Mouse (Mus musculus) heart, adult 2 months (tissue): ENCODE measurements at regions not wholly inside any gene's neighbourhood (a gene's known extent, or its start where the extent isn't known, plus 50 kb on each side); places are given as distances from the start of the nearest gene placed in this dataset.

ENCODE experiments used
- DNase-seq, 2 experiments: peaks; one replicate each; pipeline ENCODE4 v3.0.0; 2021
- H3K27ac ChIP-seq: fragments of 200-600 bp; 2 replicates; pipeline ENCODE4 v1.8.1; 2022
- H3K27me3 ChIP-seq: fragments of 200-500 bp; 2 replicates; pipeline ENCODE4 v1.6.1; 2012; ENCODE audit warnings: mild to moderate bottlenecking, low read length, inconsistent platforms, mixed read lengths; ENCODE audit not compliant: control insufficient read depth, insufficient read depth
- H3K36me3 ChIP-seq: fragments of 200-500 bp; 2 replicates; pipeline ENCODE4 v1.6.1; 2012; ENCODE audit warnings: low read length, inconsistent platforms; ENCODE audit not compliant: control insufficient read depth, insufficient read depth
- H3K4me1 ChIP-seq: fragments of 200-500 bp; 2 replicates; pipeline ENCODE4 v1.6.1; 2011; ENCODE audit warnings: low read length; ENCODE audit not compliant: control insufficient read depth, insufficient read depth
- H3K4me3 ChIP-seq: fragments of 200-600 bp; 2 replicates; pipeline ENCODE4 v1.8.1; 2022
- H3K79me2 ChIP-seq: fragments of 200-500 bp; replicated peaks from 2 replicates; pipeline ENCODE4 v1.6.1; 2012; ENCODE audit warnings: mild to moderate bottlenecking, inconsistent platforms, low read length, moderate library complexity, mixed read lengths; ENCODE audit not compliant: control insufficient read depth, insufficient read depth
- H3K9ac ChIP-seq: fragments of 200-500 bp; 2 replicates; pipeline ENCODE4 v1.6.1; 2012; ENCODE audit warnings: low read depth, mild to moderate bottlenecking, control low read depth, inconsistent platforms, low read length, mixed read lengths
- CTCF ChIP-seq: fragments of 200-600 bp; IDR thresholded peaks from 2 replicates; pipeline ENCODE4 v1.8.1; 2022; ENCODE audit warnings: antibody characterized with exemption, mild to moderate bottlenecking, moderate library complexity
- EP300 ChIP-seq: fragments of 200-500 bp; IDR thresholded peaks from 2 replicates; pipeline ENCODE4 v1.6.1; 2011; ENCODE audit warnings: low read depth, low read length, control low read depth; ENCODE audit not compliant: insufficient read depth
- POLR2A ChIP-seq: fragments of 200-500 bp; IDR thresholded peaks from 2 replicates; pipeline ENCODE4 v1.6.1; 2011; ENCODE audit warnings: mild to moderate bottlenecking, low read depth, low read length, control low read depth; ENCODE audit not compliant: insufficient read depth
- WGBS: fragments of 180-500 bp; shearing (Covaris S2); methylation state at CpG from one replicate; pipeline ENCODE4 v1.1.7; 2018; 5-methylcytosine and 5-hydroxymethylcytosine counted together
- intact Hi-C: fragments of 180-260 bp; cut with DNase I; formaldehyde crosslinking; loops from one replicate; pipeline ENCODE4 v1.15.1; 2025

DNA sequence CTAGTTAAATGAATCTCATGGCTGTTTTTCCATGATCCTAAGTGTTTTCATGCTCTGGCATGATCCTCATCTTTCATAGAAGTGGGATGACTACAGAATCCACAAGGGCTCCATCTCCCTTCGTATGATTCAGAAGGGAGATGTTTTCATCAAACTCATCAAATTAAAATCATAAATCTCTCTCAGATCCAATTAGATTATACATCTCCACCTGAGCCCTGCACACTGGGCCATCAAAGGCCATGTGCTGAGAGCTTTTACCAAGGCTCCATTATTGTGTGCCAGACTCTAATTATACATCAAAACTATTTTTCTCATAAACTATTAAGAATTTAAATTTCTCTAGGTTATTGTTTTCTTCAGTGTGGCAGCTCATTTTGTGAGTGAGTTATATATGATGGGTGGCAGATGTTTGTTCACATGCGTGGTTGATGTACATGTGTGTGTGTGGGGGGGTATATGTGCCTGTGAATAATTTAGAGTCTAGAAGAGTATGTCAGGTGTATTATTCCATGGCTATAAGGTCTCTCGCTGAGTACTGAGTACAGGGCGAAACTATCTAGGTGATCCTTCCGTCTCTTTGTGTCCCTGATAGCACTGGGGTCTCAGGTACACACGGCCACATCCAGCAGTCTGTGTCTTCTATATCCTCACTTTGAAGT, 278.4 kb downstream of the Fat4 start:
- H3K4me1 ChIP-seq, result no peaks in the 10 kb centered on the region
- 84% methylated on average over 6 of the region's 6 CpGs for WGBS
- H3K4me3 ChIP-seq, result no peak overlapping the region
- no peaks in the 10 kb centered on the region for H3K27me3 ChIP-seq
- intact Hi-C loops, result no loop called here
- TF ChIP-seq EP300 (no peak), POLR2A (no peak), CTCF (no peak)
- DNase-seq, result no peak
- no peak overlapping the region for H3K27ac ChIP-seq
- H3K36me3 ChIP-seq, result no peaks in the 10 kb centered on the region
- no peak overlapping the region for H3K9ac ChIP-seq
- H3K79me2 ChIP-seq, result no peaks in the 10 kb centered on the region

DNA sequence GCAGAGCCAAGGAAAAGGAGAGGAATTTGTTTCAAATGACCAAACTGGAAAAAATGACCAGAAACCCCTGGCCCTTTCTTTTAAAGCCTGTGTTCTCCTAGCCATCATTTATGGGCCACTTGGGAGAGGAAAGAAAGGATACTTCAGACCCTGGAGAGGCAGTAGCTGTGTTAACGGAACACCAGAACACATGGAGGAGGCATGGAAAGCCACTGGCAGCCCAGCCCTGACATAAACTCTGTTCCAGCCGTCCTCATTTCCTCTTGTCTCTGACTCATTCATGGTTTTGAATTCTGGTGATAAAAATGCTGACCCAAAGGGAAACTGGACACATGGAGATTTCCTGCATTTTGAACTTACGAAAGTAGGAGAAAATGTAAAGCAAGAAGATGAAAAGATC, 295.9 kb downstream of the Fat4 start:
- Histone ChIP-seq H3K36me3 (no peaks in the 10 kb centered on the region), H3K4me3 (no peak overlapping the region), H3K4me1 (no peaks in the 10 kb centered on the region), H3K9ac (no peak overlapping the region), H3K79me2 (no peaks in the 10 kb centered on the region), H3K27ac (no peak overlapping the region), H3K27me3 (no peaks in the 10 kb centered on the region)
- intact Hi-C loops, result no loop called here
- no peak for DNase-seq
- WGBS, result 35% methylated on average over 3 of the region's 3 CpGs
- no peak for TF ChIP-seq POLR2A
- TF ChIP-seq CTCF, result no peak
- TF ChIP-seq EP300, result no peak

DNA sequence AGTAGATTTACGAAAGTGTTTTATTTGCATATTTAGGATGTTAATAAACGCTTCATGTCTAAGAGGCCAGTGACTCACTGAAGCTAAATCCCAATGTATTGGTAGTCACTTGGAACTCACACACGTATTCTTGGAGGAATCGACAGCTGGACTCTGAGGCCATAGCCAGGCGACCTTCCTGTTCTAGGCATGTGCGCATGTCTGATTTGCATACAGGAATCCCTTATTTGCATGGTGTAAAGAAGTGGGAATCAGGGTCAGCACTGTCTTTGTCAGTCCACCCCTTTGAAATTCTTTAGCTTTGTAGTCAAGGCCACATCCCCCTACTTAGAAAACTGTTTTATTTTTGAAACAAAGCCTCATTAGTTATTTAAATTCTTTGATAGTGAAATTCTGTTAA, 308.4 kb downstream of the Fat4 start:
- H3K27me3 ChIP-seq, result no peaks in the 10 kb centered on the region
- no peak overlapping the region for H3K27ac ChIP-seq
- DNase-seq, result no peak
- 88% methylated on average over 6 of the region's 6 CpGs for WGBS
- no peak overlapping the region for H3K9ac ChIP-seq
- no peaks in the 10 kb centered on the region for H3K4me1 ChIP-seq
- TF ChIP-seq CTCF, result no peak
- no peak for TF ChIP-seq POLR2A
- intact Hi-C loops, result no loop called here
- H3K4me3 ChIP-seq, result no peak overlapping the region
- H3K36me3 ChIP-seq, result no peaks in the 10 kb centered on the region
- no peaks in the 10 kb centered on the region for H3K79me2 ChIP-seq

DNA sequence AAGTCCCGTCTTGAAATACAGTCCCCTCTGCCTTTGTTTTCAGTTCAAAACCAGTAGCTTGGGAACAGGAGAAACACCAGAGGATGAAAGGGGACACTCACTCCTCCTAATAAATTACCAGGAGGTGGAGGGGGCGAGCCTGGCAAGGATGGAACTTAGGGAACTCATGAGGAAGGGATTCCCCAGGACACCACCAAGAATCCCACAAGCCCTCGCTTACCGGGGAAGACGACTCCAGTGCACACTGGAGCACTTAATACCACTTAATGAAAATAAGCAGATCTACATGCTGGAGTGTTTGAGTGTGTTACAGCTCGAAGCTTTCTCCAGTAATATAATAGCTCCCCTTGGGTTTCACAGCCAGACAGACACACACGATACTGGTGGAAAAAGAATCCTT, 315.9 kb downstream of the Fat4 start:
- TF ChIP-seq POLR2A (no peak), EP300 (no peak), CTCF (no peak)
- WGBS, result 71% methylated on average over 7 of the region's 7 CpGs

DNA sequence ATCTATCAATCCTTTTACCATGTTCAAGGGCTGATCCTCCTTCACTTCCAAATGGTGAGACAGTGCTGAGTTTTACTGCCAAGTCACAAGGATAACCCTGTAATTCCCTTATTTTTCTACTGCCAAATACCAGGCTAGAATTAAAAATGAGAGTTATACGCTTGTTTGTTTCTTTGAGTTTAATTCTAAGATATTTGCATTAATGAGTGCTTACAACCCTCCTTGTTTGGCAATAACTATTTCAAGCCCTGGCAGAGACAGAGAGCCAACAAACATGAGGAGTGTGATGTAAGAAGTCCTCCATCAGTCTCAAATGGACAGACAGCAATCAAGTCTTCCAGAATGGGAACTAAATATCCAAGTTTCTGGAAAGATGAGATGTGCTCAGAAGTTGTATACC, 321.9 kb downstream of the Fat4 start:
- intact Hi-C loops, result no loop called here
- no peaks in the 10 kb centered on the region for H3K27me3 ChIP-seq
- no peak overlapping the region for H3K9ac ChIP-seq
- H3K79me2 ChIP-seq, result no peaks in the 10 kb centered on the region
- no peaks in the 10 kb centered on the region for H3K36me3 ChIP-seq
- 92% methylated on average over 1 of the region's 1 CpGs for WGBS
- H3K4me3 ChIP-seq, result no peak overlapping the region
- no peak overlapping the region for H3K27ac ChIP-seq
- H3K4me1 ChIP-seq, result no peaks in the 10 kb centered on the region
- no peak for DNase-seq
- TF ChIP-seq POLR2A (no peak), CTCF (no peak), EP300 (no peak)

More for the DNA sequence above, 315.9 kb downstream of the Fat4 start:
- intact Hi-C loops, result no loop called here
- Histone ChIP-seq H3K27ac (no peak overlapping the region), H3K27me3 (no peaks in the 10 kb centered on the region), H3K9ac (no peak overlapping the region), H3K4me1 (no peaks in the 10 kb centered on the region), H3K36me3 (no peaks in the 10 kb centered on the region), H3K79me2 (no peaks in the 10 kb centered on the region), H3K4me3 (no peak overlapping the region)
- no peak for DNase-seq

DNA sequence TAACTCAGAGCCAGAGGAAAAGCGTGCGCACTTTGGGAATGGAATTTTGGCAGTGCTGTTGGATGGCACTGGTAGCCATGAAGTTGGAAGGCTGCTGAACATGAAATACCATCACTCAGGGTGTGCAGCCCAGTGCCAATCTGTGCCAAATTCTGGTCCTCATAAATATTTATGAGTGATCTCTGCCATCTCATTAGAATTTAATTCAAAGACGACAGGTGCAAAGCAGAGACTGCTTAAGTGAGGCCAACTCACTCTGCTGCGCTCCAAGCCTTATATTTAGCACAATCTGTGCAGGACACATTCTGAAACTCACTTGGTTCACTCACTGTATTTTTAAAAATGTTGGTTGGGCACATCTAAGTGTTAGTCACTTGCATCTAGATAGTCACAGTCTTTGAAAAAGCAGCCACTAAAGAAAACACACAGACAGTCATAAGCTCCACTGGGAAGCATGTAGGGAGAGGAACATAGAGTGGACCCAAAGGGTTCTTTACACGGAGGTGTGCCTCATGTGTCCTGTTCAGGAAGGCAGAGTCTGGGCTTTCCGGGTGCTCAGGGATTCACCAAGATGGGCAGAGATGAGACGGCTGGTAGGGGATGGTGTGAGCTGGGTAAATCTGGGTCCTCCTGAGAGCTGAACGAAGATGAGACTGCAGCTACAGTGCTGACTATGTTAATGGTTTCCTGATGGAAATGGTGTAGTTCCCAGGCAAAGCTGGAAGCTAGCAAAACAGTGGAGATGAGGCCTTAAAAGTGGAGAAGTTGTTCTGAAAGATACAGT, 322.8 kb downstream of the Fat4 start:
- Histone ChIP-seq H3K4me1 (no peaks in the 10 kb centered on the region), H3K79me2 (no peaks in the 10 kb centered on the region), H3K27me3 (no peaks in the 10 kb centered on the region), H3K9ac (no peak overlapping the region), H3K4me3 (no peak overlapping the region), H3K36me3 (no peaks in the 10 kb centered on the region), H3K27ac (no peak overlapping the region)
- intact Hi-C loops, result no loop called here
- TF ChIP-seq CTCF (no peak), POLR2A (no peak), EP300 (no peak)
- DNase-seq, result no peak
- 78% methylated on average over 8 of the region's 8 CpGs for WGBS
